Mouse (Mus musculus): Measurements from ENCODE around the gene Gm20604.

GRCm38 (mm10) chr12:102700453-102700852, 58.0 kb downstream of the Gm20604 start:
- TF ChIP-seq MAFK (IDR thresholded peaks at IDR 0.05; ENCODE audit: insufficient read depth, low read depth, low read length), result no peak
- TF ChIP-seq CHD2 (IDR thresholded peaks at IDR 0.05; ENCODE audit: low read depth, low read length), result no peak
- TF ChIP-seq ZC3H11A (IDR thresholded peaks at IDR 0.05; ENCODE audit: borderline replicate concordance, low read depth, low read length), result no peak
